Mouse (Mus musculus) brown adipose tissue, adult 24 weeks (tissue): ENCODE results near the gene Lrguk. TPM values are rescaled to one million over a fixed set of nuclear protein-coding genes. Genes with fewer than 3 reads are reported as not detected.

Source experiments
- H3K27ac ChIP-seq: fragments of 200-500 bp; replicated peaks from 2 replicates; pipeline ENCODE4 v1.5.1; 2012; ENCODE audit warnings: low read depth, mild to moderate bottlenecking, low read length
- H3K4me1 ChIP-seq: fragments of 200-500 bp; 2 replicates; pipeline ENCODE4 v1.6.1; 2012; ENCODE audit warnings: low read length, mixed read lengths; ENCODE audit not compliant: control insufficient read depth, insufficient read depth, insufficient read length
- H3K4me3 ChIP-seq: fragments of 200-500 bp; 2 replicates; pipeline ENCODE4 v1.5.1; 2012; ENCODE audit warnings: low read depth, mild to moderate bottlenecking, low read length, moderate library complexity; ENCODE audit not compliant: insufficient read depth
- polyA plus RNA-seq: library from polyadenylated mRNA; stranded (reverse); fragments of >200 nt; gene quantifications from 2 replicates; pipeline ENCODE4 v1.2.4, GENCODE M21; 2012; ENCODE audit not compliant: missing spikeins, insufficient read depth, insufficient read length

Gene Lrguk
- polyA plus RNA-seq, 1 experiment, result not detected

- no peaks in the 10 kb centered on the region for H3K4me1 ChIP-seq
- H3K4me3 ChIP-seq, result no peak overlapping the region
- H3K27ac ChIP-seq, result no peak overlapping the region
Measured at GRCm38 (mm10) chr6:34096274-34096673, 67.0 kb downstream of the Lrguk start.

GRCm38 (mm10) chr6:34096905-34097304 lies 67.7 kb downstream of the Lrguk start:
- H3K4me1 ChIP-seq, result no peaks in the 10 kb centered on the region
- H3K4me3 ChIP-seq, result no peak overlapping the region
- H3K27ac ChIP-seq, result no peak overlapping the region

GRCm38 (mm10) chr6:34099725-34100124 lies 70.5 kb downstream of the Lrguk start:
- Histone ChIP-seq H3K27ac (no peak overlapping the region), H3K4me3 (no peak overlapping the region), H3K4me1 (no peaks in the 10 kb centered on the region)

DNA sequence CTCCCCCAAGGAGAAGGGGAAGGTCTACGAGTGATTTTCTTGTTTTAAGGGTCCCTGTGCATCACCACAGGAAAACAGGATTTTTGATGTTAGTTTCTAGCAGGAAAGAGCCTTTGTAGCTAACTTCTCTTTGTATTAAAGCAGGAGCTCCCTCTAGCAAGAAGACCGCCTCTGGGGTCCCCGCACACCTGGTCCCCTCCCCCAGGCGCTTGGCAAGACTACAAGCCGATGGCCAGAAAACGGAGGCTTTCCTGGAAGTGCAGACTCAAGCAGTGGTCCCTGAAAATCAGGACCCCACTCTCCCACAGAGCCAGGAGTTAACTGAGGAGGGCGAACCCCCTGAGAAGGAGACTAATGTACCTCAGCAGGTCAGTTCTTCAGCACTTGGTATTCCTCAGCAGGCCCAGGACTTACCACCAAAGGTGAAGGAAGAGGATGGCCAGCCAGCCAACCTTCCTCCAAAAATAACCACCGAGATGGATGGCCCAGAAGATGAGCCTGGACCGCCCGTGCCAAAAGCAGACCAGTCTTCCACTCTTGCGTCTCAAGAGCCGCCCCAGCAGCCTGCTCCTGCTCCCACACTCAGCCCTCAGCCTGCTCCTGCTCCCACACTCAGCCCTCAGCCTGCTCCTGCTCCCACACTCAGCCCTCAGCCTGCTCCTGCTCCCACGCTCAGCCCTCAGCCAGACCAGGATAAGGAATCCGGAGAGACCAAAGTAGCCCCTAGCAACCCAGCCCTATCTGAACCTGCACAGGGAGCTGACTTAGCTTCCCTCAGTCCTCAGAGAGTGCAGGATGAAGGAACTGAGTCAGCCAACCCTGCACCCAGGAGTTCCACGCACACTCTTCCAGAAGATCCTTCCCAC lies 72.5 kb downstream of the Lrguk start:
- Histone ChIP-seq H3K4me3 (no peak overlapping the region), H3K4me1 (no peaks in the 10 kb centered on the region), H3K27ac (no peak overlapping the region)

- H3K4me1 ChIP-seq, result no peaks in the 10 kb centered on the region
- H3K4me3 ChIP-seq, result no peak overlapping the region
Measured at GRCm38 (mm10) chr6:34103251-34103920, 74.1 kb downstream of the Lrguk start.

GRCm38 (mm10) chr6:34110571-34110970 lies 81.3 kb downstream of the Lrguk start:
- Histone ChIP-seq H3K4me3 (no peak overlapping the region), H3K27ac (no peak overlapping the region), H3K4me1 (no peaks in the 10 kb centered on the region)

More at GRCm38 (mm10) chr6:34103251-34103920, 74.1 kb downstream of the Lrguk start:
- H3K27ac ChIP-seq, result no peak overlapping the region

DNA sequence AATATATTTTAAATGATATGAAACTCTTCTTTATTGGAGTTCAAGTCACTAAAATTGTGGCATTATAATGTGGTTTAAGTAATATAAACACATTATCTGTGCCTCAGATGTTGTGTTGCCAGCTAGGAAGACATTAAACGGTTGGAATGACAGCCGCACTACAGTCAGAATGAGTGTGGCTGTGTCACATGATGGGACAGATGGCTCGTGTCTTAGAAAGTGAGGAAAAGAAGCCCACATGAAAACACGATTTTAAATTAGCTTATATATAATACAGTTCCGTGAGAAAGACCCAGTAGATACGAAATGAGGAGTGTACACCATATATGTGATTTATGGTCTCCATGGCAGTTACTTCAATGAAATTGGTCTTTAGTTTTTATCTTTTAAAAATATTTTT lies 82.2 kb downstream of the Lrguk start:
- no peaks in the 10 kb centered on the region for H3K4me1 ChIP-seq
- H3K27ac ChIP-seq, result no peak overlapping the region
- no peak overlapping the region for H3K4me3 ChIP-seq

- H3K4me3 ChIP-seq, result no peak overlapping the region
- no peaks in the 10 kb centered on the region for H3K4me1 ChIP-seq
- no peak overlapping the region for H3K27ac ChIP-seq
Measured at GRCm38 (mm10) chr6:34116838-34117478, 87.7 kb downstream of the Lrguk start.

GRCm38 (mm10) chr6:34124401-34124800 lies 95.2 kb downstream of the Lrguk start:
- H3K27ac ChIP-seq, result no peak overlapping the region
- H3K4me3 ChIP-seq, result no peak overlapping the region
- H3K4me1 ChIP-seq, result no peaks in the 10 kb centered on the region

DNA sequence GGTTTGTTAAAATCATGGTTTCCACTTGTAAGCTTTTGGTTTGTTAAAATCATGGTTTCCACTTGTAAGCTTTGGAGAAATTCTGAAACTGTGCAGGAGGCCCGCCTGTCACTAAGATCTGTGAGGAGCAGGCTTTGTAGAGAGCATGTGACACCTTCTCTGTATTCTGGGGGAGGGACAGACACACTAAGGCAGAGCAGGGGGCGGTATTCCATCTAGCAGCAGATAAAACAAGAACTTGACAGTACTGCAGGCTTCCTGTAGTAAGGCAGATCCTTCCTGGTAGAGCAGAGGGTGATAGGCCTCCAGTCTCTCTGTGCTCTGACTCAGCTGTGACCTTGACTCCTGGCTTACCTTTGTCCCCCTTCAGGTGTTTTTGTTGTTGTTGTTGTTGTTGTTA lies 100.0 kb downstream of the Lrguk start:
- H3K27ac ChIP-seq, result no peak overlapping the region
- H3K4me3 ChIP-seq, result no peak overlapping the region
- H3K4me1 ChIP-seq, result no peaks in the 10 kb centered on the region

- Histone ChIP-seq H3K4me3 (no peak overlapping the region), H3K27ac (no peak overlapping the region), H3K4me1 (no peaks in the 10 kb centered on the region)
Measured at GRCm38 (mm10) chr6:34132391-34132790, 103.1 kb downstream of the Lrguk start.

DNA sequence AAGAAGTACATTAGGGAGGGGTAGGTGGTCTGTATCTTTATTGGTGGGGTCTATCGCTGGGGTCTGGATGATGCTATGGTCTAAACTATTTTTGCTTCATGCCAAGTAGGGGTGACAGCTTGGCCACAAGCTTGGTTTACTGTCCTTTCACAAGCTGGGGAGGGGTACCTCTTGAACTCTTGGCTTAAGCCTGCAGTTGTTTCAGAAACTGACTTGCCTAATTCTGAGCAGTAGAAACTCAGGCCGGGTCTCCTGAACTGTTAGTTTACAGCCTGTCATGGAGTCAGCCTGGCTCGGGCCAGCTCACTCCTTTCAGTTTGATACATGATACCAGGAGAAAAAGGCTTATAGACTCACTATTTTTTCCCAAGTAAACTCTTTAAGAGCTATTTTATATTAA lies 109.1 kb downstream of the Lrguk start:
- Histone ChIP-seq H3K4me3 (no peak overlapping the region), H3K27ac (no peak overlapping the region), H3K4me1 (no peaks in the 10 kb centered on the region)

DNA sequence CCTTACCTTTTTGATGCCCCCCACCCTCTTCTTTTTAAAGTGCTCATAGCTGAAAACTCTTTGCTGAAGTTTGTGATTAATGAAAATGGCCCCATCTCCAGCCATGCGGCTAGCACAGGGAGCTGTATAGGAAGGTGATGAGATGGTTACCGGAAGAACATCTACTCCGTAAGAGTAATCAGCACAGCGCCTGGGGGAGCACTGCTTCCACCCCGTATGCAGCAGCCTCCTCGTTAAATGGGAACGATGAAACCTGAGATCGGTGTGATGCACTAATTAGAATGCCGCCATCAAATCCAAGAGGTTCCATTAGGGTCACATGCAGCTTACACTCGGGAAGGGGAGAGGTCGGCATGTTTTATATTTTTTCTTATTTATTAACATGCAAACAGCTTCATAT lies 113.7 kb downstream of the Lrguk start:
- Histone ChIP-seq H3K27ac (no peak overlapping the region), H3K4me1 (no peaks in the 10 kb centered on the region), H3K4me3 (no peak overlapping the region)

DNA sequence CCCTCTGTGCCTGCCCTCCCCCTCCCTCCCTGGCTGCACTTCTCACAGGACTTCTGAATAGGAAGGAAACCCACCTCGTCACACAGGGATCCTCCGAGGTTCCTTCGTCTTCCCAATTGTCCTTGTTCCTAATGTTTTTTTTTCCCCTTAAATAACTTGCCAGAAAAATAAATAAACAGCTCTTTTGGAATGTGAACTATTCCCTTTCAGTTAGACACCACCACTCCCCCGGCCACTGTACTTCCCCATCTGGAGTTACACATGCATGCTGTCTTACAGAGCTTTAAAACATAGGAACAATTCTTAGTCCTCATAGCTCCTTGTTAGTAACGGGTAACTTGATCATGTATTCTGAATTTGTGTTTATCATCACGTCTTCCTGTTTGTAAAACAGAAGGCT lies 116.8 kb downstream of the Lrguk start:
- Histone ChIP-seq H3K4me3 (no peak overlapping the region), H3K4me1 (no peaks in the 10 kb centered on the region)

DNA sequence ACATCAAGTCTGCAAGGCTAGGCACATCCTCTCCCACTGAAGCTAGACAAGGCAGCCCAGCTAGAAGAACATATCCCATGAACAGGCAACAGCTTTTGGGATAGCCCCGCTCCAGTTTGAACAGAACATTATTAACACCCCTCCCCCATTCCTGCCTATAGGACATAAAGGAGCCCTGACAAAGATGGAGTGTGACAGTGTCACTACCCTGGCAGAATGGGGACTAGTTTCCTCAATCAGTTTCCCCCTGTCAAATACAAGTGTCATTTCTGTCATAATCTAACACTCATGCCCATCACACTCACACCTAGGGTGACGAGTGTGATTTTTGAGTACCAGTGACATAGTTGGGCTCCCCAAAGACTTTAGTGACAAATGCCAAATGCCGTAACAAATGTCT lies 118.8 kb downstream of the Lrguk start:
- no peak overlapping the region for H3K27ac ChIP-seq
- no peak overlapping the region for H3K4me3 ChIP-seq
- H3K4me1 ChIP-seq, result no peaks in the 10 kb centered on the region

More for the DNA sequence above, 116.8 kb downstream of the Lrguk start:
- H3K27ac ChIP-seq, result no peak overlapping the region
